Mouse (Mus musculus) liver, adult 2 months (tissue): ENCODE data around the gene Cdkl2. TPM values are rescaled to one million over a fixed set of nuclear protein-coding genes. Genes with fewer than 3 reads are reported as not detected.

Experiments used
- DNase-seq: peaks from one replicate; pipeline ENCODE4 v3.0.0-alpha.2; 2011; ENCODE audit warnings: low read depth, low spot score; ENCODE audit errors: extremely low read depth
- H3K27ac ChIP-seq: fragments of 200-500 bp; replicated peaks from 2 replicates; pipeline ENCODE4 v1.5.1; 2012; ENCODE audit warnings: low read depth, mild to moderate bottlenecking, control low read depth, inconsistent platforms, low read length; ENCODE audit not compliant: insufficient read depth
- H3K27me3 ChIP-seq: fragments of 200-500 bp; 2 replicates; pipeline ENCODE4 v1.6.1; 2012; ENCODE audit warnings: mild to moderate bottlenecking, moderate library complexity, low read length, inconsistent platforms; ENCODE audit not compliant: control insufficient read depth, insufficient read depth
- H3K36me3 ChIP-seq: fragments of 200-500 bp; 2 replicates; pipeline ENCODE4 v1.6.1; 2012; ENCODE audit warnings: low read length, inconsistent platforms; ENCODE audit not compliant: control insufficient read depth, insufficient read depth
- H3K4me1 ChIP-seq: fragments of 200-500 bp; 2 replicates; pipeline ENCODE4 v1.6.1; 2011; ENCODE audit warnings: low read length; ENCODE audit not compliant: control insufficient read depth, insufficient read depth
- H3K4me3 ChIP-seq: fragments of 200-500 bp; 2 replicates; pipeline ENCODE4 v1.5.1; 2011; ENCODE audit warnings: low read depth, mild to moderate bottlenecking, control low read depth, low read length, moderate library complexity; ENCODE audit not compliant: insufficient read depth
- H3K79me2 ChIP-seq: fragments of 200-500 bp; 2 replicates; pipeline ENCODE4 v1.6.1; 2012; ENCODE audit warnings: inconsistent platforms, mild to moderate bottlenecking, low read length, moderate library complexity; ENCODE audit not compliant: control insufficient read depth, insufficient read depth
- H3K9ac ChIP-seq: fragments of 200-500 bp; 2 replicates; pipeline ENCODE4 v1.6.1; 2012; ENCODE audit warnings: low read depth, mild to moderate bottlenecking, control low read depth, inconsistent platforms, low read length
- CTCF ChIP-seq: fragments of 200-500 bp; IDR thresholded peaks from 2 replicates; pipeline ENCODE4 v1.5.1; 2011; ENCODE audit warnings: low read depth, low read length, control low read depth
- POLR2A ChIP-seq: fragments of 200-500 bp; IDR thresholded peaks from 2 replicates; pipeline ENCODE4 v1.6.1; 2011; ENCODE audit warnings: low read length, control low read depth; ENCODE audit not compliant: insufficient read depth; ENCODE audit errors: extremely low read depth
- WGBS: fragments of 180-500 bp; shearing (Covaris S2); methylation state at CpG from one replicate; pipeline ENCODE4 v1.1.7; 2018; 5-methylcytosine and 5-hydroxymethylcytosine counted together
- polyA plus RNA-seq: library from polyadenylated mRNA; depleted of rRNA; stranded (reverse); fragments of >200 nt; gene quantifications from 2 replicates; pipeline ENCODE4 v1.2.3, GENCODE M21; 2012; rRNA removed
- total RNA-seq: library from RNA; depleted of rRNA; stranded (reverse); fragments of >200 nt; gene quantifications from 2 replicates; pipeline ENCODE4 v1.2.3, GENCODE M21; 2014; rRNA removed

The Cdkl2 gene
- total and polyA plus RNA-seq, 2 experiments = 0.69 to 3.7 TPM

GRCm38 (mm10) chr5:91959986-91960385, 83.7 kb downstream of the Cdkl2 start:
- Histone ChIP-seq H3K36me3 (peaks cover 17% of the 10 kb centered on the region), H3K27ac (no peak overlapping the region), H3K4me3 (no peak overlapping the region), H3K27me3 (no peaks in the 10 kb centered on the region), H3K9ac (no peak overlapping the region), H3K4me1 (peaks cover 13% of the 10 kb centered on the region), H3K79me2 (peaks cover 14% of the 10 kb centered on the region; the same call in 1 of the 2 replicates)
- no peak for TF ChIP-seq CTCF
- no peak for TF ChIP-seq POLR2A
- 87% methylated on average over 1 of the region's 1 CpGs for WGBS
- no peak for DNase-seq

GRCm38 (mm10) chr5:91959096-91959495, 84.6 kb downstream of the Cdkl2 start:
- H3K4me3 ChIP-seq = no peak overlapping the region
- peaks cover 14% of the 10 kb centered on the region; the same call in 1 of the 2 replicates for H3K79me2 ChIP-seq
- DNase-seq = no peak
- no peaks in the 10 kb centered on the region for H3K27me3 ChIP-seq
- H3K4me1 ChIP-seq = peaks cover 13% of the 10 kb centered on the region
- no peak overlapping the region for H3K27ac ChIP-seq
- 81% methylated on average over 1 of the region's 1 CpGs for WGBS
- H3K36me3 ChIP-seq = peaks cover 19% of the 10 kb centered on the region
- TF ChIP-seq POLR2A = no peak
- TF ChIP-seq CTCF = no peak
- H3K9ac ChIP-seq = no peak overlapping the region

- Histone ChIP-seq H3K36me3 (peaks cover 34% of the 10 kb centered on the region), H3K4me1 (peaks cover 8% of the 10 kb centered on the region), H3K27ac (no peak overlapping the region), H3K79me2 (peaks cover 14% of the 10 kb centered on the region; the same call in 1 of the 2 replicates), H3K9ac (no peak overlapping the region), H3K27me3 (no peaks in the 10 kb centered on the region), H3K4me3 (no peak overlapping the region)
- TF ChIP-seq POLR2A = no peak
- TF ChIP-seq CTCF = no peak
- WGBS = 93% methylated on average over 3 of the region's 3 CpGs
- no peak for DNase-seq
These were observed 86.5 kb downstream of the Cdkl2 start for GRCm38 (mm10) chr5:91956991-91957760.

Other genes with a start within 250 kb of the Cdkl2 start
- 22.9 and 25.6 TPM in 2 replicates for gene Rchy1, start 80.8 kb downstream of the Cdkl2 start, total RNA-seq
- 14.6 and 14.8 TPM in 2 replicates for gene Rchy1, start 80.8 kb downstream of the Cdkl2 start, polyA plus RNA-seq
- not detected in 2 replicates for gene Odaph, start 56.4 kb downstream of the Cdkl2 start, total RNA-seq
- not detected in 2 replicates for gene Odaph, start 56.4 kb downstream of the Cdkl2 start, polyA plus RNA-seq
- 29.5 and 37.3 TPM in 2 replicates for gene G3bp2, start 39.8 kb upstream of the Cdkl2 start, total RNA-seq
- 11.3 and 12.1 TPM in 2 replicates for gene G3bp2, start 39.8 kb upstream of the Cdkl2 start, polyA plus RNA-seq
- gene Uso1, start 94.1 kb upstream of the Cdkl2 start, total RNA-seq = 44.7 and 46.6 TPM in 2 replicates
- 20.4 and 22.2 TPM in 2 replicates for gene Uso1, start 94.1 kb upstream of the Cdkl2 start, polyA plus RNA-seq
- not detected in 2 replicates for gene U90926, start 171.5 kb upstream of the Cdkl2 start, total RNA-seq
- not detected in 2 replicates for gene U90926, start 171.5 kb upstream of the Cdkl2 start, polyA plus RNA-seq
- gene Ppef2, start 212.4 kb upstream of the Cdkl2 start, total RNA-seq = 0.13 TPM in 1 of 2 replicates, not detected in the other
- gene Ppef2, start 212.4 kb upstream of the Cdkl2 start, polyA plus RNA-seq = 0.27 TPM in 1 of 2 replicates, not detected in the other
- gene Naaa, start 234.3 kb upstream of the Cdkl2 start, total RNA-seq = 4.4 and 5.0 TPM in 2 replicates
- 4.8 and 5.2 TPM in 2 replicates for gene Naaa, start 234.3 kb upstream of the Cdkl2 start, polyA plus RNA-seq